Mouse (Mus musculus) neural tube, embryonic 10.5 days (tissue): ENCODE measurements around the gene Cdk17.

ENCODE experiments used
- DNase-seq: peaks from one replicate; pipeline ENCODE4 v3.0.0-alpha.2; 2017; ENCODE audit warnings: low spot score; ENCODE audit errors: extremely low spot score

The Cdk17 gene

GRCm38 (mm10) chr10:93227921-93228320 is 67.2 kb downstream of the Cdk17 start:
- no peak for DNase-seq

- no peak for DNase-seq
These were observed 67.8 kb downstream of the Cdk17 start for GRCm38 (mm10) chr10:93228401-93229007.

- DNase-seq = no peak
These were observed 70.8 kb downstream of the Cdk17 start for GRCm38 (mm10) chr10:93231490-93231889.

- DNase-seq = no peak
These were observed 71.2 kb downstream of the Cdk17 start for GRCm38 (mm10) chr10:93231893-93232292.

- DNase-seq = no peak
These were observed 73.1 kb downstream of the Cdk17 start for GRCm38 (mm10) chr10:93233665-93234194.

GRCm38 (mm10) chr10:93234692-93235091 is 74.0 kb downstream of the Cdk17 start:
- DNase-seq = no peak

GRCm38 (mm10) chr10:93239201-93239806 is 78.6 kb downstream of the Cdk17 start:
- no peak for DNase-seq

GRCm38 (mm10) chr10:93242208-93242607 is 81.5 kb downstream of the Cdk17 start:
- DNase-seq = no peak

- no peak for DNase-seq
These were observed 82.2 kb downstream of the Cdk17 start for GRCm38 (mm10) chr10:93242861-93243260.

- no peak for DNase-seq
These were observed 83.6 kb downstream of the Cdk17 start for GRCm38 (mm10) chr10:93244209-93244705.

- DNase-seq = no peak
These were observed 85.7 kb downstream of the Cdk17 start for GRCm38 (mm10) chr10:93246185-93246920.

GRCm38 (mm10) chr10:93247422-93247821 is 86.7 kb downstream of the Cdk17 start:
- DNase-seq = no peak

GRCm38 (mm10) chr10:93247902-93248301 is 87.2 kb downstream of the Cdk17 start:
- no peak for DNase-seq

GRCm38 (mm10) chr10:93248416-93248815 is 87.7 kb downstream of the Cdk17 start:
- no peak for DNase-seq

- DNase-seq = no peak
These were observed 89.2 kb downstream of the Cdk17 start for GRCm38 (mm10) chr10:93249901-93250300.

GRCm38 (mm10) chr10:93250436-93251317 is 90.0 kb downstream of the Cdk17 start:
- no peak for DNase-seq

- no peak for DNase-seq
These were observed 90.8 kb downstream of the Cdk17 start for GRCm38 (mm10) chr10:93251426-93251825.

- no peak for DNase-seq
These were observed 92.0 kb downstream of the Cdk17 start for GRCm38 (mm10) chr10:93252661-93253060.

GRCm38 (mm10) chr10:93253156-93253555 is 92.5 kb downstream of the Cdk17 start:
- DNase-seq = no peak

GRCm38 (mm10) chr10:93255294-93255693 is 94.6 kb downstream of the Cdk17 start:
- DNase-seq = no peak

- no peak for DNase-seq
These were observed 99.2 kb downstream of the Cdk17 start for GRCm38 (mm10) chr10:93259826-93260225.
